Mouse (Mus musculus): ENCODE data around the gene Gm11565. TPM values are rescaled to one million over a fixed set of nuclear protein-coding genes. Genes with fewer than 3 reads are reported as not detected.
"Not testable (repeated sequence)": the region's sequence is repeated elsewhere in the genome, so short reads cannot be mapped to it uniquely, and the experiment has no call there.

Gm11565 gene
- not detected in 2 replicates for polyA plus RNA-seq (2015; fragmentation: Nextera tagmentation; extraction: Ambion mirVana)

DNA sequence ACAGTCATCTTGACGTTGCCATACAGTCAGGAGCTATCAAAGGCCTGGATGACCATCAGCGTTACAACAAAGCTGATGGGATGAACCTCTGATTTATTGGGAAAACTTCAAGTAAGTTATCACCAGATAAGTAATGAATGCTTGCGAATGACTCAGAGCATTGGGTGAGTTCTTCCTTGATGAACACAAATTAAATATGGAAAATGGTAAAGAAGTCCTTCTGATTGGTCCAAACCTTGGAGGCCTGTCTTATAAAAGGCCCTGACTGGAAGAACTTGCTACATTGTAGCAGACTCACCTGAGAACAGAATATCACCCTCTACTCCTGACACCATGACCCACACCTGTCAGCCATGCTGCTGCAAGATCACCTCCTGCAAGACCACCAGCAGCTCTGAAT lies at the start of gene Gm11565:
Gm11565 (plus strand) TSS at position 301 of the 400 bp plus-strand sequence.
- Histone ChIP-seq H3K27me3 (ENCODE audit: control insufficient read depth, insufficient read depth, low read length) (no peaks in the 10 kb centered on the region), H3K4me2 (ENCODE audit: low read depth, low read length) (no peak within 1 kb of the TSS), H3K36me3 (ENCODE audit: control insufficient read depth, insufficient read depth) (no peaks in the 10 kb centered on the region), H3K27ac (ENCODE audit: low read length) (no peak within 1 kb of the TSS), H3K4me1 (ENCODE audit: control insufficient read depth, insufficient read depth, low read length) (no peaks in the 10 kb centered on the region), H3K9me3 (replicated peaks; ENCODE audit: control insufficient read depth, low read length) (no peaks in the 10 kb centered on the region), H3K4me3 (ENCODE audit: low read length) (no peak within 1 kb of the TSS), H3K9ac (ENCODE audit: low read length) (no peak within 1 kb of the TSS)
- 82% methylated on average over 3 of the region's 3 CpGs for WGBS
- ATAC-seq (replicated peaks; ENCODE audit: extremely low read depth, insufficient read depth, low FRiP score): no peak

GRCm38 (mm10) chr11:99873089-99873488 lies 41.5 kb upstream of the Gm11565 start, which contains the start of gene Krtap9-1:
Gene Krtap9-1, plus strand, starts transcription at chr11:99873389.
- not testable (repeated sequence) for H3K27ac ChIP-seq (ENCODE audit: low read length); H3K27me3 ChIP-seq (ENCODE audit: control insufficient read depth, insufficient read depth, low read length); ATAC-seq (replicated peaks; ENCODE audit: extremely low read depth, insufficient read depth, low FRiP score); H3K36me3 ChIP-seq (ENCODE audit: control insufficient read depth, insufficient read depth); H3K4me3 ChIP-seq (ENCODE audit: low read length); H3K4me2 ChIP-seq (ENCODE audit: low read depth, low read length); H3K9me3 ChIP-seq (replicated peaks; ENCODE audit: control insufficient read depth, low read length); H3K9ac ChIP-seq (ENCODE audit: low read length); H3K4me1 ChIP-seq (ENCODE audit: control insufficient read depth, insufficient read depth, low read length)
- WGBS: 73% methylated on average over 1 of the region's 1 CpGs

DNA sequence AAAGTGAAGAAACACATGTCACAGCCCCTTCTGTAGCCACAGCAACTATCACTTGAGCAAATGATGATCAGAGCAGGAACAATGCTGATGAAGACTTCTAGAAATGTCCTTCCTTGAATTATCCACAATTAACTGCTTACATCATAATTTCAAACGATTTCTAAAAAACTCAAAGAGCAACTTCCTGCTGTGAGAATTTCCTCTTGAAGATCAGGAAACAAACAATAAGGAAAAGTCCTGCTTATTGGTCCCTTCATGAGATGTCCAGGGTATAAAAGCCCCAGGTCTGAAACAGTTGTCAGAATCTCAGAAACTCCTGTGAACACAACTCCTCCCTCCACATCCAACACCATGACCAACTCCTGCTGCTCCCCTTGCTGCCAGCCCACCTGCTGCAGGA lies 35.7 kb upstream of the Gm11565 start, which contains the start of gene Gm11567:
Gm11567 (plus strand) TSS at position 301 of the 400 bp plus-strand sequence.
- H3K9ac ChIP-seq (ENCODE audit: low read length); H3K36me3 ChIP-seq (ENCODE audit: control insufficient read depth, insufficient read depth); H3K4me3 ChIP-seq (ENCODE audit: low read length); H3K4me2 ChIP-seq (ENCODE audit: low read depth, low read length); H3K9me3 ChIP-seq (replicated peaks; ENCODE audit: control insufficient read depth, low read length); H3K4me1 ChIP-seq (ENCODE audit: control insufficient read depth, insufficient read depth, low read length); H3K27me3 ChIP-seq (ENCODE audit: control insufficient read depth, insufficient read depth, low read length); ATAC-seq (replicated peaks; ENCODE audit: extremely low read depth, insufficient read depth, low FRiP score); H3K27ac ChIP-seq (ENCODE audit: low read length): not testable (repeated sequence)
- WGBS: 43% methylated on average over 1 of the region's 1 CpGs

DNA sequence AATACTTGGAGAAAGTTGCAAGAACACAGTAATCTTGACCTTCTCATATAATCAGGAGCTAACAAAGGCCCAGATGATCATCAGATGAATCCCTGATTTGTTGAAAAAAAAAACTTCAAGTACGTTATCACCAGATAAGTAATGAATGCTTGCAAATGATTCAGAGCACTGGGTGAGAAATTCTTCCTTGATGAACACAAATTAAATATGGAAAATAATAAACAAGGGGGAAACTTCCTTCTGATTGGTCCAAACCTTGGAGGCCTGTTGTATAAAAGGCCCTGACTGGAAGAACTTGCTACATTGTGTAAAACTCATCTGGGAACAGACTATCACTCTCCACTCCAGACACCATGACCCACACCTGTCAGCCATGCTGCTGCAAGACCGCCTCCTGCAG lies 6.9 kb upstream of the Gm11565 start, which contains the start of gene Krtap31-1:
Krtap31-1 (plus strand) TSS at position 301 of the 400 bp plus-strand sequence.
- Histone ChIP-seq H3K4me1 (ENCODE audit: control insufficient read depth, insufficient read depth, low read length) (no peaks in the 10 kb centered on the region), H3K9ac (ENCODE audit: low read length) (no peak within 1 kb of the TSS), H3K4me3 (ENCODE audit: low read length) (no peak within 1 kb of the TSS), H3K27me3 (ENCODE audit: control insufficient read depth, insufficient read depth, low read length) (no peaks in the 10 kb centered on the region), H3K36me3 (ENCODE audit: control insufficient read depth, insufficient read depth) (no peaks in the 10 kb centered on the region), H3K27ac (ENCODE audit: low read length) (no peak within 1 kb of the TSS), H3K4me2 (ENCODE audit: low read depth, low read length) (no peak within 1 kb of the TSS), H3K9me3 (replicated peaks; ENCODE audit: control insufficient read depth, low read length) (no peaks in the 10 kb centered on the region)
- WGBS: 48% methylated on average over 2 of the region's 2 CpGs
- ATAC-seq (replicated peaks; ENCODE audit: extremely low read depth, insufficient read depth, low FRiP score): no peak

- no peak within 1 kb of the TSS for H3K27ac ChIP-seq (ENCODE audit: low read length)
- no peak within 1 kb of the TSS for H3K4me3 ChIP-seq (ENCODE audit: low read length)
- H3K36me3 ChIP-seq (ENCODE audit: control insufficient read depth, insufficient read depth): no peaks in the 10 kb centered on the region
- no peaks in the 10 kb centered on the region for H3K9me3 ChIP-seq (replicated peaks; ENCODE audit: control insufficient read depth, low read length)
- no peaks in the 10 kb centered on the region for H3K4me1 ChIP-seq (ENCODE audit: control insufficient read depth, insufficient read depth, low read length)
- ATAC-seq (replicated peaks; ENCODE audit: extremely low read depth, insufficient read depth, low FRiP score): no peak
- no peak within 1 kb of the TSS for H3K4me2 ChIP-seq (ENCODE audit: low read depth, low read length)
- no peaks in the 10 kb centered on the region for H3K27me3 ChIP-seq (ENCODE audit: control insufficient read depth, insufficient read depth, low read length)
- no peak within 1 kb of the TSS for H3K9ac ChIP-seq (ENCODE audit: low read length)
- WGBS: 77% methylated on average over 1 of the region's 1 CpGs
Measured at GRCm38 (mm10) chr11:99935991-99936390, 21.4 kb downstream of the Gm11565 start, which contains the start of gene Krtap31-2. Gene Krtap31-2, plus strand, starts transcription at chr11:99936291.

DNA sequence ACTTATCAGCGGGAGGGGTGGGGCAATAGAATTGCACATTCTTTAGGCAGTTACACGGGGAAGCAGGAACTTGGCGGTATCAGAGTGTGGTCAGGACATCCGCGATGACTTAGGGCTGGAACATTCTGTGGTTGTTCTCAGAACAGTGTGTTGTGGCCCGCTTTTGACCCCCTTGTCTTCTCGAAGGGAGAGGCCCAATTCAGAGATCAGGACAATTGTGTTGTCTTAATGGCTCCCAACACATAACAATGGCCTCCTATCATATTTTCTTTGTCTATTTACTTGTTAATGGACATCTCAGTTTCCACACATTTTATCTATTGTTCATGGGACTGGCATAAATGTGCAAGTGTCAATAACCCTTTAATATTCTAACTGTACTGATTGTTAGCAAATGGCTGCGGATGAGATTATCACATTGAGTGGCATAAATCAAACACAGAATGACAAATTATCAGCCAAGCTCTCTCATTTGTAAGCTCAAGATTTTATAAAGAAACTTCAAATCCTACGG lies 23.3 kb downstream of the Gm11565 start:
- Histone ChIP-seq H3K4me1 (ENCODE audit: control insufficient read depth, insufficient read depth, low read length) (no peaks in the 10 kb centered on the region), H3K9ac (ENCODE audit: low read length) (no peak overlapping the region), H3K27ac (ENCODE audit: low read length) (no peak overlapping the region), H3K9me3 (replicated peaks; ENCODE audit: control insufficient read depth, low read length) (no peaks in the 10 kb centered on the region), H3K4me3 (ENCODE audit: low read length) (no peak overlapping the region), H3K27me3 (ENCODE audit: control insufficient read depth, insufficient read depth, low read length) (no peaks in the 10 kb centered on the region), H3K36me3 (ENCODE audit: control insufficient read depth, insufficient read depth) (no peaks in the 10 kb centered on the region), H3K4me2 (ENCODE audit: low read depth, low read length) (no peak overlapping the region)
- 76% methylated on average over 9 of the region's 9 CpGs for WGBS
- ATAC-seq (replicated peaks; ENCODE audit: extremely low read depth, insufficient read depth, low FRiP score): no peak

- no peaks in the 10 kb centered on the region for H3K36me3 ChIP-seq (ENCODE audit: control insufficient read depth, insufficient read depth)
- H3K4me3 ChIP-seq (ENCODE audit: low read length): no peak within 1 kb of the TSS
- no peak within 1 kb of the TSS for H3K9ac ChIP-seq (ENCODE audit: low read length)
- H3K27me3 ChIP-seq (ENCODE audit: control insufficient read depth, insufficient read depth, low read length): no peaks in the 10 kb centered on the region
- no peak for ATAC-seq (replicated peaks; ENCODE audit: extremely low read depth, insufficient read depth, low FRiP score)
- no peaks in the 10 kb centered on the region for H3K4me1 ChIP-seq (ENCODE audit: control insufficient read depth, insufficient read depth, low read length)
- no peak within 1 kb of the TSS for H3K27ac ChIP-seq (ENCODE audit: low read length)
- H3K4me2 ChIP-seq (ENCODE audit: low read depth, low read length): no peak within 1 kb of the TSS
- 83% methylated on average over 2 of the region's 2 CpGs for WGBS
- H3K9me3 ChIP-seq (replicated peaks; ENCODE audit: control insufficient read depth, low read length): no peaks in the 10 kb centered on the region
Measured at GRCm38 (mm10) chr11:99948175-99948574, 33.6 kb downstream of the Gm11565 start, which contains the start of gene Krtap9-5. Gene Krtap9-5, plus strand, starts transcription at chr11:99948475.

- H3K4me3 ChIP-seq (ENCODE audit: low read length): no peak overlapping the region
- no peak overlapping the region for H3K27ac ChIP-seq (ENCODE audit: low read length)
- H3K9ac ChIP-seq (ENCODE audit: low read length): no peak overlapping the region
- WGBS: 54% methylated on average over 6 of the region's 6 CpGs
- H3K27me3 ChIP-seq (ENCODE audit: control insufficient read depth, insufficient read depth, low read length): no peaks in the 10 kb centered on the region
- H3K9me3 ChIP-seq (replicated peaks; ENCODE audit: control insufficient read depth, low read length): no peaks in the 10 kb centered on the region
- no peaks in the 10 kb centered on the region for H3K4me1 ChIP-seq (ENCODE audit: control insufficient read depth, insufficient read depth, low read length)
- H3K4me2 ChIP-seq (ENCODE audit: low read depth, low read length): no peak overlapping the region
- ATAC-seq (replicated peaks; ENCODE audit: extremely low read depth, insufficient read depth, low FRiP score): no peak
- H3K36me3 ChIP-seq (ENCODE audit: control insufficient read depth, insufficient read depth): no peaks in the 10 kb centered on the region
Measured at GRCm38 (mm10) chr11:99964213-99964612, 49.7 kb downstream of the Gm11565 start.
